Mouse (Mus musculus) liver, embryonic 14.5 days (tissue): ENCODE measurements around the gene Tnnc2. TPM values are rescaled to one million over a fixed set of nuclear protein-coding genes. Genes with fewer than 3 reads are reported as not detected.
A peak's percentile ranks its signal among the peaks of the same experiment; 100 is the strongest.

ENCODE experiments used
- ATAC-seq: fragments of 200-750 bp; cut with Nextera tagmentation; 2 replicates; pipeline ENCODE4 v1.8.0; 2017; ENCODE audit warnings: moderate number of reproducible peaks, mild to moderate bottlenecking, moderate library complexity; ENCODE audit not compliant: insufficient read depth
- DNase-seq, 3 experiments: peaks; one replicate each; pipeline ENCODE4 v3.0.0-alpha.2; 2012 to 2013; ENCODE audit warnings: low read depth in 3 of 3, low spot score in 3 of 3
- H3K27ac ChIP-seq: fragments of 300-500 bp; sonication (generic); 2 replicates; pipeline ENCODE4 v1.5.1; 2014; ENCODE audit warnings: moderate library complexity, mild to moderate bottlenecking, control low read depth, inconsistent platforms
- H3K27me3 ChIP-seq: fragments of 300-500 bp; sonication (generic); 2 replicates; pipeline ENCODE4 v1.6.1; 2014; ENCODE audit warnings: mild to moderate bottlenecking, low read length, moderate library complexity; ENCODE audit not compliant: control insufficient read depth, insufficient read depth
- H3K36me3 ChIP-seq: fragments of 300-500 bp; sonication (generic); replicated peaks from 2 replicates; pipeline ENCODE4 v1.6.1; 2014; ENCODE audit warnings: low read depth; ENCODE audit not compliant: control insufficient read depth, insufficient read depth
- H3K4me1 ChIP-seq, 2 experiments: fragments of 200-500 bp in 1 of 2; fragments of 300-500 bp in 1 of 2; sonication (generic) in 1 of 2; replicated peaks; 2 replicates each; pipeline ENCODE4 v1.6.1; 2012 to 2014; ENCODE audit warnings: antibody characterized with exemption in 1 of 2, inconsistent platforms in 1 of 2, low read length in 1 of 2; ENCODE audit not compliant: control insufficient read depth in 2 of 2, insufficient read depth in 2 of 2
- H3K4me2 ChIP-seq: fragments of 300-500 bp; sonication (generic); 2 replicates; pipeline ENCODE4 v1.6.1; 2014; ENCODE audit warnings: low read depth, mild to moderate bottlenecking, control low read depth, moderate library complexity
- H3K4me3 ChIP-seq, 2 experiments: fragments of 200-500 bp in 1 of 2; fragments of 300-500 bp in 1 of 2; sonication (generic) in 1 of 2; 2 replicates each; pipeline ENCODE4 v1.5.1; 2012 to 2014; ENCODE audit warnings: low read depth in 2 of 2, low read length in 2 of 2, mild to moderate bottlenecking in 2 of 2, control low read depth in 1 of 2, inconsistent platforms in 1 of 2, moderate library complexity in 1 of 2; ENCODE audit not compliant: insufficient read depth in 1 of 2
- H3K9ac ChIP-seq: fragments of 300-500 bp; sonication (generic); replicated peaks from 2 replicates; pipeline ENCODE4 v1.6.1; 2014; ENCODE audit warnings: mild to moderate bottlenecking, control low read depth, moderate library complexity
- H3K9me3 ChIP-seq: fragments of 300-500 bp; sonication (generic); 2 replicates; pipeline ENCODE4 v1.6.1; 2016; ENCODE audit warnings: low read length, mixed read lengths; ENCODE audit not compliant: control insufficient read depth
- CTCF ChIP-seq: IDR thresholded peaks from 2 replicates; pipeline ENCODE4 v1.5.1; 2016; ENCODE audit warnings: antibody characterized with exemption, low read depth, control low read depth
- EP300 ChIP-seq: IDR thresholded peaks from 2 replicates; pipeline ENCODE4 v1.6.1; 2016; ENCODE audit warnings: antibody characterized with exemption, low read depth
- WGBS: fragments of 180-500 bp; shearing (Covaris S2); extraction: QIAGEN DNeasy Blood & Tissue Kit; methylation state at CpG from one replicate; pipeline ENCODE4 v1.1.7; 2014; ENCODE audit not compliant: insufficient replicate concordance; 5-methylcytosine and 5-hydroxymethylcytosine counted together
- polyA plus RNA-seq, 2 experiments: library from polyadenylated mRNA; depleted of rRNA in 1 of 2; stranded (reverse) in 1 of 2; unstranded in 1 of 2; fragments of >200 nt; fragmentation: Nextera tagmentation in 1 of 2; extraction: Ambion mirVana in 1 of 2; gene quantifications; 2 replicates each; pipeline versions ENCODE4 v1.2.1 to v1.2.3; 2012 to 2014

Gene Tnnc2
- polyA plus RNA-seq, 2 experiments: 0.32 to 0.44 TPM

GRCm38 (mm10) chr2:164787779-164788178 lies 8.0 kb upstream of the Tnnc2 start:
- no peak for DNase-seq
- H3K4me1 ChIP-seq: peaks cover 14 to 28% of the 10 kb centered on the region in 2 experiments
- H3K9ac ChIP-seq: no peak overlapping the region
- WGBS: 85% methylated on average over 10 of the region's 10 CpGs
- H3K27me3 ChIP-seq: peaks cover 7% of the 10 kb centered on the region
- H3K9me3 ChIP-seq: no peaks in the 10 kb centered on the region
- H3K4me2 ChIP-seq: no peak overlapping the region
- no peak for TF ChIP-seq CTCF
- TF ChIP-seq EP300: no peak
- H3K27ac ChIP-seq: no peak overlapping the region
- ATAC-seq: no peak
- peaks cover 5% of the 10 kb centered on the region for H3K36me3 ChIP-seq
- H3K4me3 ChIP-seq: no peak overlapping the region

GRCm38 (mm10) chr2:164787032-164787431 lies 7.3 kb upstream of the Tnnc2 start:
- H3K36me3 ChIP-seq: peaks cover 2% of the 10 kb centered on the region
- DNase-seq: no peak
- H3K4me3 ChIP-seq: no peak overlapping the region
- no peak overlapping the region for H3K27ac ChIP-seq
- peaks cover 14 to 28% of the 10 kb centered on the region in 2 experiments for H3K4me1 ChIP-seq
- no peak for ATAC-seq
- 70% methylated on average over 3 of the region's 3 CpGs for WGBS
- no peak overlapping the region for H3K9ac ChIP-seq
- no peak overlapping the region; the same call in 1 of the 2 replicates for H3K4me2 ChIP-seq
- H3K27me3 ChIP-seq: peaks cover 7% of the 10 kb centered on the region
- H3K9me3 ChIP-seq: no peaks in the 10 kb centered on the region
- TF ChIP-seq EP300 (no peak), CTCF (no peak)

DNA sequence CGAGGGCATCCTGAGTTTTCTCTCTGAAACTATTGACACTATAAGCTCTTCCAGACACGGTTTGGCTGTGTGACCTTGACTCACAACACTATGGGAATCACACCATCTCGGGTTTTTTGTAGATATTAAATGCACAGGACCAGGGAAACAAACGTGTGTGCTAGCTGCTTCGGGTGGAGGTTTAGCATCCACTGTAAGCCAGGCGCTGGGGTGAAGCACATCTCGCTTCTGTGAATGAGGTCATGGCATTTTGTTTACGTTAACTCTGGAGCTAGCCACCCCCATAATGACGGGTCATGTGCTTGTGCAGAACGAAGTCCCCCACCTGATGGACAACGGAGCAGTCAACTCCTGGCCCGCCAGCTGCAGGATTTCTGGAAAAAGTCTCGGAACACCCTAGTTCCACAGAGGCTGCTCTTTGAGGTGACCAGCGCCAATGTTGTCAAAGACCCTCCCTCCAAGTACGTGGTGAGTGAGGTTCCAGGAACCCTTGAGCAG lies 6.7 kb upstream of the Tnnc2 start:
- Histone ChIP-seq H3K4me3 (peak overlapping the region; percentile 47 to 56), H3K4me2 (peak overlapping the region; percentile 68), H3K27me3 (peaks cover 7% of the 10 kb centered on the region), H3K9ac (peak overlapping the region; percentile 65; the same call in 1 of the 2 replicates), H3K4me1 (peaks cover 14 to 28% of the 10 kb centered on the region in 2 experiments), H3K36me3 (no peaks in the 10 kb centered on the region), H3K9me3 (no peaks in the 10 kb centered on the region), H3K27ac (peak overlapping the region; percentile 38)
- 17% methylated on average over 15 of the region's 15 CpGs for WGBS
- no peak for TF ChIP-seq CTCF
- TF ChIP-seq EP300: no peak
- peak; percentile 2; the same call in 1 of the 2 replicates for ATAC-seq
- no peak for DNase-seq

GRCm38 (mm10) chr2:164785481-164786387 lies 6.0 kb upstream of the Tnnc2 start, which contains the start of gene Snx21:
Gene Snx21 (plus strand): TSS chr2:164785823.
- Histone ChIP-seq H3K4me1 (peaks cover 14 to 28% of the 10 kb centered on the region in 2 experiments), H3K4me3 (peak within 1 kb of the TSS; percentile 47 to 56), H3K4me2 (peak within 1 kb of the TSS; percentile 68), H3K27ac (peak within 1 kb of the TSS; percentile 38), H3K9me3 (no peaks in the 10 kb centered on the region), H3K9ac (peak within 1 kb of the TSS; percentile 65), H3K27me3 (peaks cover 7% of the 10 kb centered on the region), H3K36me3 (no peaks in the 10 kb centered on the region)
- TF ChIP-seq CTCF: peak; percentile 58
- TF ChIP-seq EP300: peak; percentile 7; the same call in 1 of the 2 replicates
- DNase-seq: peak; percentile 62 to 74 (median 65)
- ATAC-seq: peak; percentile 85
- WGBS: under 1% methylated on average over 77 of the region's 89 CpGs

- peaks cover 14 to 25% of the 10 kb centered on the region in 2 experiments for H3K4me1 ChIP-seq
- H3K9ac ChIP-seq: peak overlapping the region; percentile 65
- H3K4me3 ChIP-seq: peak overlapping the region; percentile 47 to 56
- H3K27me3 ChIP-seq: peaks cover 7% of the 10 kb centered on the region
- no peak for DNase-seq
- no peaks in the 10 kb centered on the region for H3K9me3 ChIP-seq
- H3K4me2 ChIP-seq: peak overlapping the region; percentile 68
- no peaks in the 10 kb centered on the region for H3K36me3 ChIP-seq
- H3K27ac ChIP-seq: no peak overlapping the region
- no peak for ATAC-seq
- no peak for TF ChIP-seq CTCF
- TF ChIP-seq EP300: no peak
- WGBS: 5% methylated on average over 7 of the region's 7 CpGs
Observed at GRCm38 (mm10) chr2:164784869-164785420, 5.2 kb upstream of the Tnnc2 start.
